Mouse (Mus musculus) heart, postnatal 0 days (tissue): ENCODE results near the gene Mknk1.

Source experiments
- CTCF ChIP-seq: IDR thresholded peaks from 2 replicates; pipeline ENCODE4 v1.5.1; 2016; ENCODE audit warnings: antibody characterized with exemption, control low read depth, low read depth
- EP300 ChIP-seq: IDR thresholded peaks from 2 replicates; pipeline ENCODE4 v1.6.1; 2016; ENCODE audit warnings: antibody characterized with exemption, low read depth

DNA sequence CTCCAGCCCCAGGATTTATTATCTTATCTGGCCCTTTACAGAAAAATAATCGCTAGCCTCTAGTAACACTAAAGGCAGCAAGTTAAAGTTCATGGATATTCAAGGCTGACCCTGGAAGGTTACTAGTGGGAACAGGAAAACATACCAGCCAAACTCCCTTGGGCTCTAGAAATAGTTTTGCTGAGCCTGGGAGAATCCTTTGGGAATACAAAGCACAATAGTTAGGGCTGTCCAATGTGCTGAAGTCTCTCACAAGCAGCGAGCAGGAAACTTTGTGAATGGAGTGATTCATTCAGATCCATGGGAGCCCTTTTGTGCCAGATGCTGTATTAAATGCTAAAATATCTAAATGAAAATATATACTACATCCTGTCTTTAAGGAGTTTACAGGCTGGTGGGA lies 7.7 kb downstream of the Mknk1 start:
- TF ChIP-seq EP300 (no peak), CTCF (no peak)
